ENCODE assay signal across 46 mouse cellular contexts in genomic region chr19:11022382-11022781, GRCm38 (mm10). TPM values are rescaled to one million over a fixed set of nuclear protein-coding genes. Genes with fewer than 3 reads are reported as not detected.
"Had no signal": no experiment of that assay in that cellular context is flagged by ENCODE, and none has a peak within 500 bp of the region (broad histone marks: within the 10 kb centered on the region; RNA-seq: fewer than 3 reads in every experiment).

No protein-coding gene starts in this region.

- H3K27me3 ChIP-seq: limb, embryonic 13.5 days; limb, embryonic 15.5 days; liver, embryonic 12.5 days; liver, embryonic 13.5 days; liver, embryonic 15.5 days; lung, embryonic 15.5 days; megakaryocyte, embryonic 14.5 days; midbrain, embryonic 12.5 days; midbrain, embryonic 13.5 days; midbrain, embryonic 15.5 days; neural tube, embryonic 12.5 days; neural tube, embryonic 13.5 days had no signal

- H3K9ac ChIP-seq: limb, embryonic 12.5 days; limb, embryonic 13.5 days; limb, embryonic 15.5 days; liver, embryonic 12.5 days; liver, embryonic 13.5 days; liver, embryonic 14.5 days; liver, embryonic 15.5 days; liver, postnatal 0 days; lung, embryonic 14.5 days; lung, embryonic 15.5 days; midbrain, embryonic 12.5 days; midbrain, embryonic 13.5 days; midbrain, embryonic 15.5 days; neural tube, embryonic 12.5 days; neural tube, embryonic 13.5 days had no signal

- H3K36me3 ChIP-seq: limb, embryonic 10.5 days; limb, embryonic 12.5 days; limb, embryonic 13.5 days; limb, embryonic 15.5 days; liver, embryonic 12.5 days; liver, embryonic 13.5 days; liver, embryonic 15.5 days; lung, embryonic 15.5 days; midbrain, embryonic 10.5 days; midbrain, embryonic 12.5 days; midbrain, embryonic 13.5 days; midbrain, embryonic 15.5 days; neural tube, embryonic 12.5 days; neural tube, embryonic 13.5 days had no signal

- ATAC-seq: liver, embryonic 12.5 days; liver, postnatal 0 days; lung, postnatal 0 days; midbrain, embryonic 13.5 days; midbrain, embryonic 15.5 days; midbrain, embryonic 16.5 days had no signal

- H3K9me3 ChIP-seq: limb, embryonic 10.5 days; limb, embryonic 12.5 days; limb, embryonic 13.5 days; limb, embryonic 15.5 days; liver, embryonic 12.5 days; liver, embryonic 13.5 days; liver, embryonic 15.5 days; lung, embryonic 15.5 days; megakaryocyte, embryonic 14.5 days; midbrain, embryonic 12.5 days; midbrain, embryonic 13.5 days; midbrain, embryonic 15.5 days; neural tube, embryonic 12.5 days; neural tube, embryonic 13.5 days had no signal

- H3K4me3 ChIP-seq: limb, embryonic 10.5 days; limb, embryonic 12.5 days; limb, embryonic 13.5 days; limb, embryonic 15.5 days; liver, embryonic 12.5 days; liver, embryonic 13.5 days; liver, embryonic 15.5 days; lung, embryonic 15.5 days; megakaryocyte, embryonic 14.5 days; midbrain, embryonic 10.5 days; midbrain, embryonic 12.5 days; midbrain, embryonic 13.5 days; midbrain, embryonic 15.5 days; myocyte; neural tube, embryonic 12.5 days; neural tube, embryonic 13.5 days had no signal

- H3K4me1 ChIP-seq: limb, embryonic 10.5 days; limb, embryonic 12.5 days; limb, embryonic 13.5 days; limb, embryonic 15.5 days; liver, embryonic 12.5 days; liver, embryonic 13.5 days; liver, embryonic 15.5 days; lung, embryonic 15.5 days; megakaryocyte, embryonic 14.5 days; midbrain, embryonic 10.5 days; midbrain, embryonic 12.5 days; midbrain, embryonic 13.5 days; midbrain, embryonic 15.5 days; neural tube, embryonic 12.5 days; neural tube, embryonic 13.5 days had no signal

- H3K27ac ChIP-seq: limb, embryonic 10.5 days; limb, embryonic 12.5 days; limb, embryonic 13.5 days; limb, embryonic 15.5 days; liver, embryonic 12.5 days; liver, embryonic 13.5 days; liver, embryonic 14.5 days; liver, embryonic 15.5 days; lung, embryonic 15.5 days; macrophage; midbrain, embryonic 10.5 days; midbrain, embryonic 12.5 days; midbrain, embryonic 13.5 days; midbrain, embryonic 15.5 days; neural tube, embryonic 12.5 days; neural tube, embryonic 13.5 days had no signal

- H3K4me2 ChIP-seq: limb, embryonic 12.5 days; limb, embryonic 13.5 days; limb, embryonic 15.5 days; liver, embryonic 11.5 days; liver, embryonic 12.5 days; liver, embryonic 13.5 days; liver, embryonic 15.5 days; lung, embryonic 14.5 days; lung, embryonic 15.5 days; midbrain, embryonic 11.5 days; midbrain, embryonic 12.5 days; midbrain, embryonic 13.5 days; midbrain, embryonic 15.5 days; neural tube, embryonic 12.5 days; neural tube, embryonic 13.5 days had no signal

- DNase-seq: left cerebral cortex, postnatal 4 days; liver, embryonic 13.5 days; liver, postnatal 0 days; lung, adult 18-20 months; lung, adult 2 months; lung, embryonic 14.5 days; lung, postnatal 10 days; lung, postnatal 14 days; lung, postnatal 36 days; lung, postnatal 4 days; midbrain, embryonic 14.5 days had no signal

RNA-seq across cellular contexts. Expression of gene Ms4a18, which starts 4.6 kb away (rescaled TPM):
- total RNA-seq: left cerebral cortex, adult 8-10 months; left cerebral cortex, postnatal 10 days; left cerebral cortex, postnatal 25 days; left cerebral cortex, postnatal 36 days; left cerebral cortex, postnatal 4 days; megakaryocyte progenitor cell, adult 5-6 weeks; megakaryocyte, adult 5-6 weeks; megakaryocyte-erythroid progenitor cell, adult 5-6 weeks; midbrain, postnatal 0 days; monocyte, adult 5-6 weeks had no signal
- polyA plus RNA-seq: limb, embryonic 10.5 days; limb, embryonic 11.5 days; limb, embryonic 12.5 days; limb, embryonic 13.5 days; limb, embryonic 15.5 days; liver, embryonic 11.5 days; liver, embryonic 12.5 days; liver, embryonic 13.5 days; liver, embryonic 14.5 days; liver, postnatal 0 days; lung, adult 2 months; lung, embryonic 14.5 days; lung, embryonic 15.5 days; lung, embryonic 16.5 days; lung, postnatal 0 days; macrophage; midbrain, embryonic 10.5 days; midbrain, embryonic 11.5 days; midbrain, embryonic 12.5 days; midbrain, embryonic 13.5 days; midbrain, embryonic 14.5 days; midbrain, embryonic 15.5 days; midbrain, embryonic 16.5 days; midbrain, postnatal 0 days; neural tube, embryonic 11.5 days; neural tube, embryonic 12.5 days; neural tube, embryonic 13.5 days had no signal

RNA-seq across cellular contexts. Expression of gene Ms4a15, which starts 29.3 kb away (rescaled TPM):
- total RNA-seq: left cerebral cortex, postnatal 10 days; left cerebral cortex, postnatal 25 days; megakaryocyte progenitor cell, adult 5-6 weeks; megakaryocyte, adult 5-6 weeks; megakaryocyte-erythroid progenitor cell, adult 5-6 weeks; midbrain, postnatal 0 days had no signal
- polyA plus RNA-seq: limb, embryonic 10.5 days; limb, embryonic 11.5 days; limb, embryonic 12.5 days; limb, embryonic 13.5 days; limb, embryonic 14.5 days; limb, embryonic 15.5 days; liver, embryonic 11.5 days; liver, embryonic 12.5 days; liver, embryonic 13.5 days; liver, embryonic 14.5 days; liver, embryonic 15.5 days; liver, embryonic 16.5 days; liver, postnatal 0 days; lung, embryonic 14.5 days; lung, embryonic 16.5 days; macrophage; midbrain, embryonic 10.5 days; midbrain, embryonic 11.5 days; midbrain, embryonic 12.5 days; midbrain, embryonic 13.5 days; midbrain, embryonic 14.5 days; midbrain, embryonic 15.5 days; midbrain, embryonic 16.5 days; myocyte; neural tube, embryonic 11.5 days; neural tube, embryonic 12.5 days; neural tube, embryonic 13.5 days had no signal

RNA-seq across cellular contexts. Expression of gene Ms4a10, which starts 47.9 kb away (rescaled TPM):
- total RNA-seq: left cerebral cortex, adult 8-10 months; left cerebral cortex, postnatal 10 days; left cerebral cortex, postnatal 25 days; left cerebral cortex, postnatal 36 days; left cerebral cortex, postnatal 4 days; megakaryocyte progenitor cell, adult 5-6 weeks; megakaryocyte, adult 5-6 weeks; megakaryocyte-erythroid progenitor cell, adult 5-6 weeks; midbrain, postnatal 0 days; monocyte, adult 5-6 weeks had no signal
- polyA plus RNA-seq: limb, embryonic 10.5 days; limb, embryonic 11.5 days; limb, embryonic 12.5 days; limb, embryonic 13.5 days; liver, embryonic 11.5 days; liver, embryonic 12.5 days; liver, embryonic 13.5 days; liver, embryonic 15.5 days; liver, postnatal 0 days; lung, adult 2 months; lung, embryonic 14.5 days; lung, embryonic 15.5 days; lung, embryonic 16.5 days; lung, postnatal 0 days; macrophage; midbrain, embryonic 10.5 days; midbrain, embryonic 11.5 days; midbrain, embryonic 12.5 days; midbrain, embryonic 13.5 days; midbrain, embryonic 14.5 days; midbrain, embryonic 15.5 days; midbrain, embryonic 16.5 days; midbrain, postnatal 0 days; neural tube, embryonic 11.5 days; neural tube, embryonic 12.5 days; neural tube, embryonic 13.5 days had no signal

RNA-seq across cellular contexts. Expression of gene Ms4a8a, which starts 58.5 kb away (rescaled TPM):
- total RNA-seq: left cerebral cortex, postnatal 25 days; left cerebral cortex, postnatal 36 days; left cerebral cortex, postnatal 4 days; megakaryocyte-erythroid progenitor cell, adult 5-6 weeks; midbrain, postnatal 0 days had no signal
- polyA plus RNA-seq: limb, embryonic 10.5 days; limb, embryonic 11.5 days; limb, embryonic 12.5 days; limb, embryonic 13.5 days; limb, embryonic 14.5 days; limb, embryonic 15.5 days; liver, embryonic 11.5 days; liver, embryonic 12.5 days; liver, embryonic 13.5 days; lung, embryonic 14.5 days; lung, embryonic 16.5 days; midbrain, embryonic 10.5 days; midbrain, embryonic 11.5 days; midbrain, embryonic 12.5 days; midbrain, embryonic 13.5 days; midbrain, embryonic 14.5 days; midbrain, embryonic 15.5 days; midbrain, embryonic 16.5 days; midbrain, postnatal 0 days; neural tube, embryonic 11.5 days; neural tube, embryonic 12.5 days; neural tube, embryonic 13.5 days had no signal
